Mouse (Mus musculus) C2C12 (cell line): Measurements from ENCODE around the gene Tmem107.

Experiments
- CTCF ChIP-seq: IDR thresholded peaks from one replicate; pipeline ENCODE4 v1.5.1; 2011; ENCODE audit not compliant: control insufficient read depth, insufficient read depth, insufficient read length
- FOSL1 ChIP-seq: IDR thresholded peaks from one replicate; pipeline ENCODE4 v1.8.0; 2011; ENCODE audit warnings: mild to moderate bottlenecking, low read length; ENCODE audit not compliant: poor library complexity, insufficient read depth, severe bottlenecking
- MAX ChIP-seq: IDR thresholded peaks from one replicate; pipeline ENCODE4 v1.6.1; 2011; ENCODE audit warnings: mild to moderate bottlenecking, control low read depth
- MYOD1 ChIP-seq: IDR thresholded peaks from one replicate; pipeline ENCODE4 v1.6.1; 2011; ENCODE audit warnings: low read depth; ENCODE audit not compliant: control insufficient read depth, insufficient read length
- MYOG ChIP-seq: IDR thresholded peaks from one replicate; pipeline ENCODE4 v1.6.1; 2011; ENCODE audit not compliant: control insufficient read depth, insufficient read length; ENCODE audit errors: extremely low read depth
- USF1 ChIP-seq: IDR thresholded peaks from one replicate; pipeline ENCODE4 v1.6.1; 2011; ENCODE audit warnings: low read depth, mild to moderate bottlenecking, control low read depth, moderate library complexity

DNA sequence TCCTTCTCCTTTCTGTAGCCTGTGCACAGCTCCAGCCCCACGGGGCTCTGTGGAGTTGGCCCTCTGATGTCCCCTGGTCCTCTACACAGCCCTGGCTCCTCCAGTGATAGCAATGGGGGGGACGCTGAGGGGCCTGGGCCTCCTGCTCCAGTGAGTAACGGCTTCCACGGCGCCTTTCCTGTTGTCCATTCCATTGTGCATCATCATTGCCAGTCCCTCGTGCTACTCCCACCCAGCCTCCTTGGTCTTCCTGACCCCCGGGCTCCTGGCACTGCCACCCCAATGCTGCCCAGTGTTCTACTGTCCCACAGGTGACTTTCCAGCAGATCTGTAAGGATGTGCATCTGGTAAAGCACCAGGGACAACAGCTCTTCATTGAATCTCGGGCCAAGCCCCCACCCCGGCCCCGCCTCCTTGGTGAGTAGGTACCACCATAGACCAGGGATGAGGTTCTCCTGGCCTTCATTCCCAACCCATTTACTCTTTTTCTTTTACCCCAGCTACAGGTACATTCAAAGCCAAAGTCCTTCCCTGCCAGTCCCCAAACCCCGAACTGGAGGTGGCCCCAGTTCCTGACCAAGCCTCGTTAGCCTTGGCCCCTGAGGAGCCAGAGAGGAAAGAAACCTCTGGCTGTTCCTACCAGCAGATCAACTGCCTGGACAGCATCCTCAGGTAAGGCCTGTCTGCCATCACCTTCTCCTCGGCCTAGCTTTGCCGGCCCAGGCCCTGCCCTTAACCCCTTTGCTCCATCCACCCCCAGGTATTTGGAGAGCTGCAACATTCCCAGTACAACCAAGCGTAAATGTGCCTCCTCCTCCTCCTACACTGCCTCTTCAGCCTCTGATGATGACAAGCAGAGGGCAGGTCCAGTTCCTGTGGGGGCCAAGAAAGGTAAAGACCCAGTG, 33.2 kb downstream of the Tmem107 start:
- no peak for TF ChIP-seq MYOD1
- TF ChIP-seq CTCF, result no peak
- TF ChIP-seq USF1, result no peak
- TF ChIP-seq MAX, result no peak
- no peak for TF ChIP-seq MYOG
- TF ChIP-seq FOSL1, result no peak
